Mouse (Mus musculus) forebrain, embryonic 13.5 days (tissue): ENCODE measurements at regions not wholly inside any gene's neighbourhood (a gene's known extent, or its start where the extent isn't known, plus 50 kb on each side); places are given as distances from the start of the nearest gene placed in this dataset.
A peak's percentile ranks its signal among the peaks of the same experiment; 100 is the strongest.

ENCODE experiments used
- ATAC-seq: fragments of 200-750 bp; cut with Nextera tagmentation; 2 replicates; pipeline ENCODE4 v1.8.0; 2017
- H3K27ac ChIP-seq: fragments of 300-500 bp; sonication (generic); 2 replicates; pipeline ENCODE4 v1.5.1; 2015; ENCODE audit warnings: inconsistent platforms, mild to moderate bottlenecking, moderate library complexity
- H3K27me3 ChIP-seq: fragments of 300-500 bp; sonication (generic); 2 replicates; pipeline ENCODE4 v1.6.1; 2015; ENCODE audit warnings: mild to moderate bottlenecking, inconsistent platforms
- H3K36me3 ChIP-seq: fragments of 300-500 bp; sonication (generic); 2 replicates; pipeline ENCODE4 v1.6.1; 2015; ENCODE audit warnings: mild to moderate bottlenecking, inconsistent platforms; ENCODE audit not compliant: poor library complexity, severe bottlenecking
- H3K4me1 ChIP-seq: fragments of 300-500 bp; sonication (generic); 2 replicates; pipeline ENCODE4 v1.6.1; 2015; ENCODE audit warnings: inconsistent platforms
- H3K4me2 ChIP-seq: fragments of 300-500 bp; sonication (generic); 2 replicates; pipeline ENCODE4 v1.6.1; 2015; ENCODE audit warnings: inconsistent platforms, mild to moderate bottlenecking, moderate library complexity
- H3K4me3 ChIP-seq: fragments of 300-500 bp; sonication (generic); 2 replicates; pipeline ENCODE4 v1.5.1; 2015; ENCODE audit warnings: mild to moderate bottlenecking, inconsistent platforms
- H3K9ac ChIP-seq: fragments of 300-500 bp; sonication (generic); 2 replicates; pipeline ENCODE4 v1.6.1; 2015; ENCODE audit warnings: mild to moderate bottlenecking, inconsistent platforms
- H3K9me3 ChIP-seq: fragments of 300-500 bp; sonication (generic); replicated peaks from 2 replicates; pipeline ENCODE4 v1.6.1; 2016; ENCODE audit warnings: inconsistent platforms
- WGBS: fragments of 180-500 bp; shearing (Covaris S2); methylation state at CpG from one replicate; pipeline ENCODE4 v1.1.7; 2015; 5-methylcytosine and 5-hydroxymethylcytosine counted together

- H3K4me3 ChIP-seq = no peak overlapping the region
- no peaks in the 10 kb centered on the region for H3K27me3 ChIP-seq
- no peaks in the 10 kb centered on the region for H3K4me1 ChIP-seq
- H3K9ac ChIP-seq = no peak overlapping the region
- no peaks in the 10 kb centered on the region for H3K36me3 ChIP-seq
- H3K9me3 ChIP-seq = no peaks in the 10 kb centered on the region
- WGBS = 92% methylated on average over 3 of the region's 3 CpGs
- ATAC-seq = no peak
- no peak overlapping the region for H3K4me2 ChIP-seq
- H3K27ac ChIP-seq = no peak overlapping the region
Observed at GRCm38 (mm10) chr1:23462411-23462810, 64.8 kb upstream of the Ogfrl1 start.

- H3K9me3 ChIP-seq = no peaks in the 10 kb centered on the region
- H3K36me3 ChIP-seq = no peaks in the 10 kb centered on the region
- H3K4me2 ChIP-seq = no peak overlapping the region
- 76% methylated on average over 3 of the region's 3 CpGs for WGBS
- H3K9ac ChIP-seq = no peak overlapping the region
- no peak for ATAC-seq
- H3K4me3 ChIP-seq = no peak overlapping the region
- H3K4me1 ChIP-seq = no peaks in the 10 kb centered on the region
- H3K27ac ChIP-seq = no peak overlapping the region
- H3K27me3 ChIP-seq = no peaks in the 10 kb centered on the region
Observed at GRCm38 (mm10) chr1:23464081-23464480, 66.5 kb upstream of the Ogfrl1 start.

GRCm38 (mm10) chr1:23466340-23466739 is 68.8 kb upstream of the Ogfrl1 start:
- Histone ChIP-seq H3K27me3 (no peaks in the 10 kb centered on the region), H3K4me1 (no peaks in the 10 kb centered on the region), H3K27ac (no peak overlapping the region), H3K36me3 (no peaks in the 10 kb centered on the region), H3K4me2 (no peak overlapping the region), H3K9me3 (no peaks in the 10 kb centered on the region), H3K4me3 (no peak overlapping the region), H3K9ac (no peak overlapping the region)
- ATAC-seq = no peak
- 82% methylated on average over 7 of the region's 7 CpGs for WGBS

GRCm38 (mm10) chr1:23467405-23467804 is 69.8 kb upstream of the Ogfrl1 start:
- no peak for ATAC-seq
- 84% methylated on average over 2 of the region's 2 CpGs for WGBS
- Histone ChIP-seq H3K4me2 (no peak overlapping the region), H3K9me3 (no peaks in the 10 kb centered on the region), H3K27me3 (no peaks in the 10 kb centered on the region), H3K36me3 (no peaks in the 10 kb centered on the region), H3K4me1 (no peaks in the 10 kb centered on the region), H3K4me3 (no peak overlapping the region), H3K27ac (no peak overlapping the region), H3K9ac (no peak overlapping the region)

GRCm38 (mm10) chr1:23480776-23481320 is 83.3 kb upstream of the Ogfrl1 start:
- Histone ChIP-seq H3K9ac (no peak overlapping the region), H3K4me3 (no peak overlapping the region), H3K27me3 (no peaks in the 10 kb centered on the region), H3K27ac (no peak overlapping the region), H3K36me3 (no peaks in the 10 kb centered on the region), H3K4me2 (no peak overlapping the region), H3K9me3 (no peaks in the 10 kb centered on the region), H3K4me1 (no peaks in the 10 kb centered on the region)
- ATAC-seq = no peak
- WGBS = 83% methylated on average over 5 of the region's 5 CpGs

GRCm38 (mm10) chr1:23484566-23484965 is 87.0 kb upstream of the Ogfrl1 start:
- Histone ChIP-seq H3K4me2 (no peak overlapping the region), H3K27me3 (no peaks in the 10 kb centered on the region), H3K4me1 (no peaks in the 10 kb centered on the region), H3K4me3 (no peak overlapping the region), H3K27ac (no peak overlapping the region), H3K9ac (no peak overlapping the region), H3K36me3 (no peaks in the 10 kb centered on the region), H3K9me3 (no peaks in the 10 kb centered on the region)
- no peak for ATAC-seq
- 50% methylated on average over 1 of the region's 1 CpGs for WGBS

GRCm38 (mm10) chr1:23485150-23485775 is 87.7 kb upstream of the Ogfrl1 start:
- H3K4me1 ChIP-seq = peaks cover 7% of the 10 kb centered on the region
- no peak overlapping the region for H3K27ac ChIP-seq
- no peaks in the 10 kb centered on the region for H3K27me3 ChIP-seq
- H3K9me3 ChIP-seq = no peaks in the 10 kb centered on the region
- 64% methylated on average over 3 of the region's 3 CpGs for WGBS
- no peak overlapping the region for H3K9ac ChIP-seq
- no peak for ATAC-seq
- H3K4me2 ChIP-seq = no peak overlapping the region
- no peak overlapping the region for H3K4me3 ChIP-seq
- H3K36me3 ChIP-seq = no peaks in the 10 kb centered on the region

- no peaks in the 10 kb centered on the region for H3K27me3 ChIP-seq
- H3K36me3 ChIP-seq = no peaks in the 10 kb centered on the region
- no peak overlapping the region for H3K9ac ChIP-seq
- H3K4me2 ChIP-seq = no peak overlapping the region
- no peak overlapping the region for H3K4me3 ChIP-seq
- H3K9me3 ChIP-seq = no peaks in the 10 kb centered on the region
- peaks cover 18% of the 10 kb centered on the region for H3K4me1 ChIP-seq
- ATAC-seq = no peak
- no peak overlapping the region for H3K27ac ChIP-seq
Observed at GRCm38 (mm10) chr1:23487031-23487430, 89.5 kb upstream of the Ogfrl1 start.

- Histone ChIP-seq H3K4me2 (peak overlapping the region; percentile 48), H3K9me3 (no peaks in the 10 kb centered on the region), H3K27me3 (no peaks in the 10 kb centered on the region), H3K27ac (no peak overlapping the region), H3K4me1 (peaks cover 18% of the 10 kb centered on the region), H3K9ac (no peak overlapping the region), H3K4me3 (0 out of 2 replicates have a peak overlapping the region, but pooled peaks have one; percentile 6), H3K36me3 (no peaks in the 10 kb centered on the region)
- ATAC-seq = peak; percentile 87
- 15% methylated on average over 10 of the region's 10 CpGs for WGBS
Observed at GRCm38 (mm10) chr1:23490640-23491039, 93.1 kb upstream of the Ogfrl1 start.

GRCm38 (mm10) chr1:23491041-23491440 is 93.5 kb upstream of the Ogfrl1 start:
- Histone ChIP-seq H3K4me2 (peak overlapping the region; percentile 48), H3K27ac (no peak overlapping the region), H3K9me3 (no peaks in the 10 kb centered on the region), H3K9ac (no peak overlapping the region), H3K4me1 (peaks cover 18% of the 10 kb centered on the region), H3K4me3 (no peak overlapping the region), H3K36me3 (no peaks in the 10 kb centered on the region), H3K27me3 (no peaks in the 10 kb centered on the region)
- peak; percentile 53 for ATAC-seq
- 42% methylated on average over 6 of the region's 6 CpGs for WGBS

- Histone ChIP-seq H3K4me3 (no peak overlapping the region), H3K4me1 (peaks cover 18% of the 10 kb centered on the region), H3K27ac (no peak overlapping the region), H3K4me2 (no peak overlapping the region), H3K36me3 (no peaks in the 10 kb centered on the region), H3K27me3 (no peaks in the 10 kb centered on the region), H3K9ac (no peak overlapping the region), H3K9me3 (no peaks in the 10 kb centered on the region)
- ATAC-seq = no peak
Observed at GRCm38 (mm10) chr1:23492981-23493380, 95.4 kb upstream of the Ogfrl1 start.

GRCm38 (mm10) chr1:23495412-23495811 is 97.8 kb upstream of the Ogfrl1 start:
- ATAC-seq = peak; percentile 64
- Histone ChIP-seq H3K9ac (no peak overlapping the region), H3K27me3 (no peaks in the 10 kb centered on the region), H3K4me2 (no peak overlapping the region), H3K9me3 (no peaks in the 10 kb centered on the region), H3K4me1 (peaks cover 10% of the 10 kb centered on the region), H3K27ac (no peak overlapping the region), H3K36me3 (no peaks in the 10 kb centered on the region), H3K4me3 (no peak overlapping the region)
- 38% methylated on average over 4 of the region's 4 CpGs for WGBS

- no peaks in the 10 kb centered on the region for H3K27me3 ChIP-seq
- H3K36me3 ChIP-seq = no peaks in the 10 kb centered on the region
- H3K27ac ChIP-seq = no peak overlapping the region
- H3K9ac ChIP-seq = no peak overlapping the region
- H3K9me3 ChIP-seq = no peaks in the 10 kb centered on the region
- no peak overlapping the region for H3K4me2 ChIP-seq
- H3K4me1 ChIP-seq = no peaks in the 10 kb centered on the region
- no peak overlapping the region for H3K4me3 ChIP-seq
- 15% methylated on average over 2 of the region's 2 CpGs for WGBS
- ATAC-seq = no peak
Observed at GRCm38 (mm10) chr1:23520113-23520512, 122.5 kb upstream of the Ogfrl1 start.
